Mouse (Mus musculus) kidney, adult 11 months (tissue): ENCODE measurements around the gene Snx30.

Source experiments
- DNase-seq: peaks from one replicate; pipeline ENCODE4 v3.0.0; 2022

The Snx30 gene

GRCm38 (mm10) chr4:59914608-59915403 is 109.2 kb downstream of the Snx30 start, which contains the start of gene Slc46a2:
Gene Slc46a2, minus strand, starts transcription at chr4:59915056.
- DNase-seq, result peak; percentile 69

DNA sequence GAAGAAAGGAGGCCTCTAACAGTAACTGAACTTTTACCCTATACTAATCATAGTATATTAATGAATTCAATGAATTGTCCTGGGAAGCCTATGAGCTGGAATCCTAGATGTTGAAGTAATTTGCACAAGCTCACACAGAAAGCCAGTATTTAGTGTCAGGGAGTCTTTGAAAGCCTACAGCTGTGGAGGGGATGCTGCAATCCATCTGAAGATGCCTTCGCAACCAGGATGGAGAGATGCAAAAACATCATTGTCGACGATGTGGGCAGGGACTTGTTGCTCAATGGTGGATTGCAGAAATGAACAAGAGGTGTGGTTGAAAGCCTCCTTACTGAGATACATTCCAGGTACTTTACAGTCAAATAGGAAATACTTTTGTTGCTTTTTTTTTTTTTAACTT is 112.3 kb downstream of the Snx30 start:
- DNase-seq, result no peak

DNA sequence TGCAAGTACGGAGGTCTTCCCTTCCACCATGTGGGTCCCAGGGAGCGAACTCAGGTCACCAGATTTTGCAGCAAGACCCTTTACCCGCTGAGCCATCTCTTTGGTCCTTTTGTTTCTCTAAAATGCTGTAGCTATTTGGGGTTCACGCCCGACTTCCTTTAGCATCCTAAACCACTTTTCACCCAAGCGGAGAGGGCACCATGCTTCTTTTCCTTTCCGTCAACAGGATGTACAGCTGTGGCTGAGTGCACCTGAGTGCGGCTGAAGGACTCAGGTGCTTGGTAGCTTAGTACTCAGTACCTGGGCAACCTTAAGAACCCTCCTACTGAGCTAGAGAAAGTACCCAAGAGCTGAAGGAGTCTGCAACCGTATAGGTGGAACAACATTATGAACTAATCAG is 119.4 kb downstream of the Snx30 start:
- DNase-seq, result no peak

DNA sequence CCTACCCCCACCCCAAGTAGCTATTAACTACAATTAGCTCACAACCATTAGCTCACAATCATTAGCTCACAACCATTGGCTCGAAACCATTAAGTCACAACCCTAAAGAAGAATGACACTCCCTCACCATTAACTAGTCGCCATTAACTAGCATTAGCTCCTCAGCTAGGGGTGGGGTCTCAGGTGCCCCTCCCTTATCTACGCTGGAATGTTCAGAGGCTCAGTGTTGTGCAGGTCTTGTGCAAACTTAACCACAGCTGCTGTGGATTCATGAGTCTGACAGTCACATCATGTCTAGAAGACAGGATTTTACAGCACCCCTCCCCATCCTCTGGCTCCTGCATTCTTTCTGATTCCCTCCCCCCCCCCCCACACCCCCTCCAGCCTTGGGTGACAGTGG is 122.0 kb downstream of the Snx30 start:
- no peak for DNase-seq

DNA sequence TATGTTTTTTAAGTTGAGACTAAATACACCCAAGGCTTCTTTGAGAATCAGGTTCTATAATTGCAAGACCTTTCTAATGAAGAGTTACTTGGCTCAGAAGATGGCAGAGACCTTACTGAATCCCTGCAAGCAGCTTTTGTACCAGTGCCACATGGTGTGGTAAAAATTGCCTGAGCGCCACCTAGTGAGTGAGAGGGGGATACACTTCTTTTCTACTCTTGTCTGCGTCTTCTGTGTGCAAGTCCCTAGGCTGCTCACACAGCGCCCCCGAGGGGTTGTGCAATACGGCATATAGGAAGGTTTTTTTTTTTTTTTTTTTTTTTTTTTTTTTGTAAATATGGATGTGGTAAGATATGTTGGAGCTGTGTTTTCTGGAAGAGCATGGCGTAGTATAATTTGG is 122.7 kb downstream of the Snx30 start:
- DNase-seq, result peak; percentile 68

- peak; percentile 29 for DNase-seq
Measured at GRCm38 (mm10) chr4:59932505-59933281, 127.1 kb downstream of the Snx30 start.

- no peak for DNase-seq
Measured at GRCm38 (mm10) chr4:59937543-59937942, 131.9 kb downstream of the Snx30 start.
